Mouse (Mus musculus) embryonic fibroblast, embryonic 13.5 days (primary cell): Measurements from ENCODE around the gene Rnf214. TPM values are rescaled to one million over a fixed set of nuclear protein-coding genes. Genes with fewer than 3 reads are reported as not detected.

Source experiments
- H3K27ac ChIP-seq: 2 replicates; pipeline ENCODE4 v1.5.1; 2012; ENCODE audit warnings: low read length, control low read depth, inconsistent platforms; ENCODE audit not compliant: insufficient read depth
- H3K4me1 ChIP-seq: 2 replicates; pipeline ENCODE4 v1.6.1; 2011; ENCODE audit warnings: low read length; ENCODE audit not compliant: control insufficient read depth, insufficient read depth
- H3K4me3 ChIP-seq: 2 replicates; pipeline ENCODE4 v1.5.1; 2011; ENCODE audit warnings: mild to moderate bottlenecking, control low read depth, low read length; ENCODE audit not compliant: insufficient read depth
- CTCF ChIP-seq: IDR thresholded peaks from 2 replicates; pipeline ENCODE4 v1.5.1; 2011; ENCODE audit warnings: mild to moderate bottlenecking, control low read depth, low read length, moderate library complexity, borderline replicate concordance; ENCODE audit not compliant: insufficient read depth
- POLR2A ChIP-seq: IDR thresholded peaks from 2 replicates; pipeline ENCODE4 v1.6.1; 2011; ENCODE audit warnings: low read depth, mild to moderate bottlenecking, control low read depth, low read length, moderate library complexity
- polyA plus RNA-seq: library from polyadenylated mRNA; stranded (reverse); fragments of >200 nt; gene quantifications from 2 replicates; pipeline ENCODE4 v1.2.4, GENCODE M21; 2011; ENCODE audit warnings: low read depth; ENCODE audit not compliant: missing spikeins, insufficient read length

Gene Rnf214
- polyA plus RNA-seq, 1 experiment, result 43.6 TPM

DNA sequence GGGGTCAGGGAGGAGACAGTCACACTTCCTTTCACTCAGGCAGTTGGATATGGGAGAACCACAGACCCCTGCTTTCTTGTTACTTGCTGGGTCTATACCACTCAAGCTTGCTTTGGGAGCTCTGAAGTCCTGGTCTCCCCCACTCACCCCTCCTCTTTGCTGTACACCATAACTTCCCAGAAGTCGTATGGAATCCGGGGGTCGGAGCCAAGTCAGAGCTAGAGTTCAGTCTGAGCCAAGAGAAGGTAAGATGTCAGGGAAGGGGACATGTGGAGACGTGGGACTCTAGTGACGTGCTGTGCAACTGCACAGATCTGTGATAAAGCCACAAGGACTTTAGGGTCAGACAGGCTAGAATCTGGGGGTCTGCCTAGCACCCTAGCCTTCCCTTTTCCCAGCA lies 66.4 kb downstream of the Rnf214 start:
- Histone ChIP-seq H3K4me1 (peaks cover 8% of the 10 kb centered on the region), H3K4me3 (peak overlapping the region; percentile 84), H3K27ac (no peak overlapping the region)
- no peak for TF ChIP-seq CTCF
- no peak for TF ChIP-seq POLR2A

GRCm38 (mm10) chr9:45839982-45840300 lies 66.8 kb downstream of the Rnf214 start:
- Histone ChIP-seq H3K4me1 (peaks cover 6% of the 10 kb centered on the region; the same call in 1 of the 2 replicates), H3K27ac (no peak overlapping the region), H3K4me3 (peak overlapping the region; percentile 84)
- no peak for TF ChIP-seq CTCF
- no peak for TF ChIP-seq POLR2A

- TF ChIP-seq CTCF (no peak), POLR2A (no peak)
- Histone ChIP-seq H3K27ac (no peak overlapping the region), H3K4me1 (peaks cover 6% of the 10 kb centered on the region; the same call in 1 of the 2 replicates), H3K4me3 (peak overlapping the region; percentile 84)
Measured at GRCm38 (mm10) chr9:45839139-45839981, 67.4 kb downstream of the Rnf214 start.

GRCm38 (mm10) chr9:45838434-45839138 lies 68.1 kb downstream of the Rnf214 start, which contains the start of gene Bace1:
Gene Bace1 (plus strand): TSS chr9:45838580.
- Histone ChIP-seq H3K4me1 (peaks cover 6% of the 10 kb centered on the region; the same call in 1 of the 2 replicates), H3K4me3 (peak within 1 kb of the TSS; percentile 84), H3K27ac (no peak within 1 kb of the TSS)
- TF ChIP-seq CTCF, result no peak
- peak; percentile 97 for TF ChIP-seq POLR2A

- Histone ChIP-seq H3K4me3 (no peak overlapping the region), H3K4me1 (peaks cover 6% of the 10 kb centered on the region; the same call in 1 of the 2 replicates), H3K27ac (no peak overlapping the region)
- TF ChIP-seq POLR2A (no peak), CTCF (no peak)
Measured at GRCm38 (mm10) chr9:45838069-45838433, 68.7 kb downstream of the Rnf214 start.

DNA sequence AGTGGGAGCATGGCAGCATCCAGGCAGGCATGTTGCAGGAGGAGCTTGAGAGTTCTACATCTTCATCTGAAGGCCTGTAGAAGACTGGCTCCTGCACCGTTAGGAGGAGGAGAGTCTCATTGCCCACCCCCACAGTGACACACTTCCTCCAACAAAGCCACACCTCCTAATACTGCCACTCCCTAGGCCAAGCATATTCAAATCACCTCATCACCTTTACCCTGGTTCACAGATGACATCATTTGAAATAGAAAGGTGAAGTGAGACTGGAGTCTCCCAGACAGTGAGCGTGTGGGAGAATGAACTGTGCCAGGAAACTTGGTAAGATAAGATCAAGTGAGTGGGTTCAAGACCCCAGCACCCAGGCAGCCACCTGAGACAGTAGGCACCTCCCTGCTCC lies 73.2 kb downstream of the Rnf214 start:
- no peaks in the 10 kb centered on the region for H3K4me1 ChIP-seq
- no peak for TF ChIP-seq CTCF
- no peak for TF ChIP-seq POLR2A
- no peak overlapping the region for H3K27ac ChIP-seq
- H3K4me3 ChIP-seq, result no peak overlapping the region

DNA sequence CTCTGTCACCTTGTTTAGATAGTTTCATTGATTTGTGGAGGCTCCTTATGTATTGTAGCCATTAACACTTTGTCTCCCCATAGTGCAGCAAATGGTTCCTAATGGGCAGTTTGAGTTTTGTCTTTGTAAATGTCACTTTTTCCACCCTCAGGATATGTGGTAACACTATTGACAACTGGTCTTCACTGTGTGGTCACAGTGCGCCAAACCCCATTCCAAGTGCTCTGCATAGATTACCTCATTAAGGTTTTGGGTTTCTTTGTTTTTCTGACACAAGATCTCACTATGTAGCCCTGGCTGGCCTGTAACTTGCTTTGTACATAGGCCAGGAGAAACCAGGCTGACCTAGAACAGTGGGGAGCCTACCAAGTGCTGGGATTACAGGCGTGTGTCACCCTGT lies 73.8 kb downstream of the Rnf214 start:
- Histone ChIP-seq H3K4me3 (no peak overlapping the region), H3K27ac (no peak overlapping the region), H3K4me1 (no peaks in the 10 kb centered on the region)
- TF ChIP-seq CTCF (no peak), POLR2A (no peak)

- Histone ChIP-seq H3K27ac (no peak overlapping the region), H3K4me3 (no peak overlapping the region), H3K4me1 (peaks cover 3% of the 10 kb centered on the region; the same call in 1 of the 2 replicates)
- TF ChIP-seq POLR2A, result no peak
- peak; percentile 85 for TF ChIP-seq CTCF
Measured at GRCm38 (mm10) chr9:45829107-45829506, 77.6 kb downstream of the Rnf214 start.

DNA sequence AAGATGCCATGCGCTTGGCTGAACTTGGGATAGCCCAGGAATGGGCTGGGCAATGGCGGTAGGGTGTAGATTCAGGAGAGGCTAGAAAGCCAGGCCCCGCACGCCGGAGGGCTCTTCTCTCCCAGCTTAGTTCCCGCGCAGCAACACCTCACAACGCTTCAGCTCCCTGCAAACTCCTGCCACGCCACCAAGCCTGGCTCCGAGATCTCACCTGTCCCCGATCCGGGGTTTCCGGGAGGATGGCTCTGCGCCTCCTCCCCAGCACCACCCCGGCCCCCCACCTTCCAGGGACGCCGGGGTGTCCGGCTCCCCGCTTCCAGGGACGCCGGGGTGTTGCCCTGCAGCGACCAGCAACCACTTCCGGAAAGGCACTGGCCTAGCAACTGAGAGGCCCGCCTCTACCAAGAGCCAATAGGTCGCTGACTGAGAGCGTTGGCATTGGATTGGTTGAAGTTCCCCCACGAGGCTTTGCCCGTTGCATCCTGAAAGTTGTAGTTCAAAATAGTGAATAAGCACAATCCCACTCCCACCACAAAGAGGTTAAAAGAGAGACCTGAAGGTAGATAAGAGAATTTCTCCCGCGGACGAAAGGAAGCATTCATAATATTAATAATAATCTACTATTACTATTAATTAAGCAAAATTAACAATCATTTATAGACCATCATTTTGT lies 78.3 kb downstream of the Rnf214 start, which contains the start of gene Cep164:
Cep164 (minus strand) TSS at position 401 of the 673 bp plus-strand sequence.
- Histone ChIP-seq H3K4me3 (peak within 1 kb of the TSS; percentile 82), H3K27ac (peak within 1 kb of the TSS; percentile 42), H3K4me1 (peaks cover 3% of the 10 kb centered on the region; the same call in 1 of the 2 replicates)
- TF ChIP-seq POLR2A, result no peak; the same call in 1 of the 2 replicates
- no peak for TF ChIP-seq CTCF
